ENCODE assay signal across 9 mouse cellular contexts in genomic region chr2:19415063-19415521, GRCm38 (mm10). TPM values are rescaled to one million over a fixed set of nuclear protein-coding genes. Genes with fewer than 3 reads are reported as not detected.
A peak's percentile ranks its signal among the peaks of the same experiment; 100 is the strongest.
DNase-seq lines count a peak whose midpoint lies in the region; TF ChIP-seq lines count a peak whose summit lies in the region.
"Had no signal": no experiment of that assay in that cellular context is flagged by ENCODE, and none has a peak within 500 bp of the region (broad histone marks: within the 10 kb centered on the region; RNA-seq: fewer than 3 reads in every experiment).

No protein-coding gene starts in this region.

- peak; percentile 55; the same call in 1 of the 2 replicates for TF ChIP-seq CTCF in brain, embryonic 14.5 days (IDR thresholded peaks at IDR 0.05; ENCODE audit: borderline replicate concordance, extremely low read depth, insufficient read depth, insufficient read length)
- TF ChIP-seq CTCF in embryonic fibroblast, embryonic 13.5 days (IDR thresholded peaks at IDR 0.05; ENCODE audit: borderline replicate concordance, insufficient read depth, low read length) = no peak
- TF ChIP-seq CTCF in layer of hippocampus, adult 2 months (conservative IDR thresholded peaks at IDR 0.05) = peak; percentile 75

- TF ChIP-seq POLR2A in brain, embryonic 14.5 days (IDR thresholded peaks at IDR 0.05; ENCODE audit: borderline replicate concordance, extremely low read depth, insufficient read depth, insufficient read length, poor library complexity, severe bottlenecking) = no peak
- TF ChIP-seq POLR2A in embryonic fibroblast, embryonic 13.5 days (IDR thresholded peaks at IDR 0.05; ENCODE audit: low read depth, low read length) = no peak

- H3K27ac ChIP-seq in embryonic fibroblast, embryonic 13.5 days (ENCODE audit: insufficient read depth, low read length) = no peak overlapping the region
- H3K27ac ChIP-seq in layer of hippocampus, adult 2 months = peak overlapping the region; percentile 6; the same call in 1 of the 2 replicates

- H3K4me3 ChIP-seq in embryonic fibroblast, embryonic 13.5 days (ENCODE audit: insufficient read depth, low read length) = peak overlapping the region; percentile 24; the same call in 1 of the 2 replicates
- H3K4me3 ChIP-seq in layer of hippocampus, adult 2 months = peak overlapping the region; percentile 56

- DNase-seq in left cerebral cortex, adult 18-20 months (ENCODE audit: low spot score in 2 of 2) = peak; percentile 29 to 47
- no peak for DNase-seq in left cerebral cortex, postnatal 4 days
- peak; percentile 91 for DNase-seq in brain, embryonic 14.5 days (ENCODE audit: low read depth)
- DNase-seq in heart, postnatal 4 days = peak; percentile 43
- peak; percentile 77 to 84 for DNase-seq in layer of hippocampus, adult 2 months (ENCODE audit: low spot score in 2 of 2)
- DNase-seq in lung, postnatal 36 days = peak; percentile 85
- peak; percentile 63 for DNase-seq in skeletal muscle tissue, adult 2 months (ENCODE audit: low read depth, low spot score)

- no peaks in the 10 kb centered on the region for H3K4me1 ChIP-seq in embryonic fibroblast, embryonic 13.5 days (ENCODE audit: control insufficient read depth, insufficient read depth, low read length)

- intact Hi-C loops in left cerebral cortex, postnatal 4 days (cut with DNase I) = loop anchor here (2.0 to 5.0 kb wide), 2 partner anchors 104 to 1362 kb away; no protein-coding TSS in a partner anchor

RNA-seq across cellular contexts. Expression of gene Ptf1a, which starts 30.4 kb away (rescaled TPM):
- not detected for total RNA-seq in left cerebral cortex, adult 18-20 months (2021)
- not detected for total RNA-seq in left cerebral cortex, postnatal 4 days (2021)
- polyA plus RNA-seq in brain, embryonic 14.5 days (2012; rRNA removed) = 0.61 and 1.2 TPM in 2 replicates
- polyA plus RNA-seq in embryonic fibroblast, embryonic 13.5 days (2011; ENCODE audit: insufficient read length, low read depth, missing spikeins) = not detected in 2 replicates
- not detected for total RNA-seq in heart, postnatal 4 days (2021)
- total RNA-seq in layer of hippocampus, adult 2 months (2021) = not detected
- total RNA-seq: adrenal gland, postnatal 36 days had no signal

RNA-seq across cellular contexts. Expression of gene Msrb2, which starts 43.9 kb away (rescaled TPM):
- total RNA-seq in left cerebral cortex, adult 18-20 months (2021) = 10 to 100 TPM; 24.5 to 26.8 TPM
- 1 to 10 TPM; 5.9 to 7.3 TPM for total RNA-seq in left cerebral cortex, postnatal 4 days (2021)
- 7.0 and 7.4 TPM in 2 replicates for polyA plus RNA-seq in brain, embryonic 14.5 days (2012; rRNA removed)
- polyA plus RNA-seq in embryonic fibroblast, embryonic 13.5 days (2011; ENCODE audit: insufficient read length, low read depth, missing spikeins) = 6.5 and 13.2 TPM in 2 replicates
- 10 to 100 TPM; 28.2 to 29.4 TPM for total RNA-seq in heart, postnatal 4 days (2021)
- total RNA-seq in layer of hippocampus, adult 2 months (2021) = 10 to 100 TPM; 29.9 to 31.6 TPM
